Mouse (Mus musculus) liver, embryonic 11.5 days (tissue): ENCODE data around the gene Cyp4f17. TPM values are rescaled to one million over a fixed set of nuclear protein-coding genes. Genes with fewer than 3 reads are reported as not detected.
"Not testable (repeated sequence)": the region's sequence is repeated elsewhere in the genome, so short reads cannot be mapped to it uniquely, and the experiment has no call there.

ENCODE experiments used
- ATAC-seq: fragments of 200-750 bp; cut with Nextera tagmentation; replicated peaks from 2 replicates; pipeline ENCODE4 v1.8.0; 2017; ENCODE audit warnings: moderate number of reproducible peaks, mild to moderate bottlenecking, moderate TSS enrichment, moderate library complexity; ENCODE audit not compliant: low FRiP score
- DNase-seq: peaks from one replicate; pipeline ENCODE4 v3.0.0-alpha.2; 2017; ENCODE audit warnings: low spot score
- H3K27ac ChIP-seq: fragments of 300-500 bp; sonication (generic); 2 replicates; pipeline ENCODE4 v1.5.1; 2014; ENCODE audit warnings: mild to moderate bottlenecking, low read depth, low read length, control low read depth
- H3K27me3 ChIP-seq: fragments of 300-500 bp; sonication (generic); replicated peaks from 2 replicates; pipeline ENCODE4 v1.6.1; 2014; ENCODE audit warnings: low read length, mixed read lengths; ENCODE audit not compliant: control insufficient read depth, insufficient read depth
- H3K36me3 ChIP-seq: fragments of 300-500 bp; sonication (generic); 2 replicates; pipeline ENCODE4 v1.6.1; 2014; ENCODE audit warnings: mild to moderate bottlenecking, low read length, moderate library complexity, mixed read lengths; ENCODE audit not compliant: control insufficient read depth, insufficient read depth
- H3K4me1 ChIP-seq: fragments of 300-500 bp; sonication (generic); replicated peaks from 2 replicates; pipeline ENCODE4 v1.6.1; 2014; ENCODE audit warnings: low read length, mixed read lengths; ENCODE audit not compliant: control insufficient read depth, insufficient read depth
- H3K4me2 ChIP-seq: fragments of 300-500 bp; sonication (generic); 2 replicates; pipeline ENCODE4 v1.6.1; 2014; ENCODE audit warnings: mild to moderate bottlenecking, control low read depth, moderate library complexity
- H3K4me3 ChIP-seq: fragments of 300-500 bp; sonication (generic); 2 replicates; pipeline ENCODE4 v1.5.1; 2014; ENCODE audit warnings: low read depth, low read length, control low read depth
- H3K9ac ChIP-seq: fragments of 300-500 bp; sonication (generic); 2 replicates; pipeline ENCODE4 v1.6.1; 2014; ENCODE audit warnings: low read depth, low read length, control low read depth
- H3K9me3 ChIP-seq: fragments of 300-500 bp; sonication (generic); 2 replicates; pipeline ENCODE4 v1.6.1; 2016; ENCODE audit warnings: low read length, inconsistent platforms, mixed read lengths; ENCODE audit not compliant: control insufficient read depth
- WGBS: fragments of 180-500 bp; shearing (Covaris S2); extraction: QIAGEN DNeasy Blood & Tissue Kit; methylation state at CpG from one replicate; pipeline ENCODE4 v1.1.7; 2014; 5-methylcytosine and 5-hydroxymethylcytosine counted together
- polyA plus RNA-seq: library from polyadenylated mRNA; unstranded; fragments of >200 nt; fragmentation: Nextera tagmentation; extraction: Ambion mirVana; gene quantifications from 2 replicates; pipeline ENCODE4 v1.2.1, GENCODE M21; 2014

Gene Cyp4f17
- polyA plus RNA-seq, 1 experiment from 2014 or later: 2.2 TPM

DNA sequence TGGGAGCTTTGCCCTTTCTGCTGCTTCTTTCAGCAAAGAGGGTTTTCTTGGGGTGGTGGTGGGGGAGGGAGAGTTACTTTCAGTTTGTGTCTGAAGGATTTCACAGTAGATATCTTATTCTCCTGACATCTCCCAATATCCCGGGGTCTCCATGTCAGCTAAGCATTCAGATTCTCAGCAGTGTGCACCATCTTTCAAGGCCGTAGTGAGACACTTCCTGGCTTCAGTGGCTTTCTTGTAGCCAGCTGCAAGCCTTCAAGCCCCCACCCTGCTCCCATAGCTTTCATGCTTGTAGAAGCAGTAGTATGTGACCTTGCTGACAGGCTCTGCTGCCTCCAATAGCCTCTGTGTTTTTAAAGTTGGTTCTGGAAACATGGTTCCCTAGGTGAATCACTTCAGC, 67.4 kb downstream of the Cyp4f17 start:
- not testable (repeated sequence) for H3K4me2 ChIP-seq, ATAC-seq, H3K4me1 ChIP-seq, H3K27ac ChIP-seq, H3K36me3 ChIP-seq, H3K4me3 ChIP-seq, H3K27me3 ChIP-seq, DNase-seq, H3K9ac ChIP-seq, H3K9me3 ChIP-seq
- WGBS: 68% methylated on average over 2 of the region's 2 CpGs

DNA sequence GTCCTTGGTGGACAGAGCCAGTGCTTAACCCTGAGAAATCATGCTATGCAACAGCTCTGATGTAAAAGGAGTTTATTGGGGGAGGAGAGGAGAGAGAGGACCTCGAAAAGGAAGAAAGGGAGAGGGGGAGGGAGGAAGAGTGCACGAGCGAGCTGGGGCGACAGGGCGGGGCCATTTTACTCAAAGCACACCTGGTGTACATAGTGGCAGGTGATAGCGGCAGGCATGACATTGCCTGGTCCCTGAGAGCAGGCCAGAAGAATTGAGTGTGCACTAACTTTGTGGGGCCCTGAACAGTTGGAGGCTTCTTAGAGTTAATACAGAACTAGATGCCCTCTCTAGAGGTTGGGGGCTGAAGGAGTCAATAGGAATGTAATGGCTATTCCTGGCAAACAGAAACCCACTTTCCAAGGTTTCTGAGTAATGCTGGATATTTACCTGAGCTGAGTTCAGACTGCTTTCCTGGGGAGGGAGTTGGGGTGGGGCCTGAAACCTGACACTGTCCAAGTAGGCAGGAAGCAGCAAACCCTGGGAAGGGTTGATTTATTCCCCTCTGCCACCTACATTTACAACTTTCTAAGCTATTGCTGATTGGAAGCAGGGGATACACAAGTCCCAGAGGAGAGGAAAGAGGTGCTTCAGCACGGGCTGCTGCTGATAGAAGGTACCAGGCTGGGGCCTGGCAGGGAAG, 71.8 kb downstream of the Cyp4f17 start:
- Histone ChIP-seq H3K4me2 (no peak overlapping the region), H3K4me1 (no peaks in the 10 kb centered on the region), H3K27me3 (no peaks in the 10 kb centered on the region), H3K36me3 (no peaks in the 10 kb centered on the region), H3K9me3 (0 out of 2 replicates have a peak, but pooled peaks cover 2% of the 10 kb centered on the region), H3K27ac (no peak overlapping the region), H3K4me3 (no peak overlapping the region), H3K9ac (no peak overlapping the region)
- DNase-seq (no peak), ATAC-seq (no peak)
- WGBS: 59% methylated on average over 7 of the region's 7 CpGs

Other genes starting within 250 kb of the Cyp4f17 start
- 84.6 and 97.6 TPM in 2 replicates for gene Brd4, start 221.3 kb upstream of the Cyp4f17 start, polyA plus RNA-seq
- gene Akap8, start 184.8 kb upstream of the Cyp4f17 start, polyA plus RNA-seq: 54.9 and 60.9 TPM in 2 replicates
- gene Akap8l, start 155.4 kb upstream of the Cyp4f17 start, polyA plus RNA-seq: 61.4 and 74.3 TPM in 2 replicates
- 25.7 and 26.4 TPM in 2 replicates for gene Wiz, start 116.6 kb upstream of the Cyp4f17 start, polyA plus RNA-seq
- 7.5 and 8.7 TPM in 2 replicates for gene Rasal3, start 102.5 kb upstream of the Cyp4f17 start, polyA plus RNA-seq
- 1.8 and 2.2 TPM in 2 replicates for gene Pglyrp2, start 81.9 kb upstream of the Cyp4f17 start, polyA plus RNA-seq
- gene Cyp4f39, start 53.3 kb upstream of the Cyp4f17 start, polyA plus RNA-seq: 0.15 and 0.27 TPM in 2 replicates
- gene Cyp4f16, start 30.5 kb downstream of the Cyp4f17 start, polyA plus RNA-seq: 5.8 and 6.1 TPM in 2 replicates
- gene Cyp4f37, start 115.3 kb downstream of the Cyp4f17 start, polyA plus RNA-seq: not detected in 2 replicates
- gene Cyp4f40, start 152.8 kb downstream of the Cyp4f17 start, polyA plus RNA-seq: not detected in 2 replicates
- 3.2 and 4.2 TPM in 2 replicates for gene Cyp4f15, start 179.6 kb downstream of the Cyp4f17 start, polyA plus RNA-seq